Mouse (Mus musculus) heart, embryonic 13.5 days (tissue): ENCODE measurements at regions not wholly inside any gene's neighbourhood (a gene's known extent, or its start where the extent isn't known, plus 50 kb on each side); places are given as distances from the start of the nearest gene placed in this dataset.
A peak's percentile ranks its signal among the peaks of the same experiment; 100 is the strongest.

ENCODE experiments used
- ATAC-seq: fragments of 200-750 bp; cut with Nextera tagmentation; 2 replicates; pipeline ENCODE4 v1.8.0; 2017; ENCODE audit warnings: moderate TSS enrichment; ENCODE audit not compliant: insufficient number of reproducible peaks, low FRiP score, low TSS enrichment; ENCODE audit errors: extremely low read depth
- H3K27ac ChIP-seq: fragments of 300-500 bp; sonication (generic); replicated peaks from 2 replicates; pipeline ENCODE4 v1.5.1; 2015; ENCODE audit warnings: moderate library complexity, mild to moderate bottlenecking, inconsistent platforms
- H3K27me3 ChIP-seq: fragments of 300-500 bp; sonication (generic); replicated peaks from 2 replicates; pipeline ENCODE4 v1.6.1; 2015; ENCODE audit warnings: mild to moderate bottlenecking, inconsistent platforms
- H3K36me3 ChIP-seq: fragments of 300-500 bp; sonication (generic); 2 replicates; pipeline ENCODE4 v1.6.1; 2015; ENCODE audit warnings: mild to moderate bottlenecking, inconsistent platforms
- H3K4me1 ChIP-seq: fragments of 300-500 bp; sonication (generic); 2 replicates; pipeline ENCODE4 v1.6.1; 2015; ENCODE audit warnings: inconsistent platforms
- H3K4me2 ChIP-seq: fragments of 300-500 bp; sonication (generic); 2 replicates; pipeline ENCODE4 v1.6.1; 2015; ENCODE audit warnings: inconsistent platforms, mild to moderate bottlenecking, moderate library complexity
- H3K4me3 ChIP-seq: fragments of 300-500 bp; sonication (generic); 2 replicates; pipeline ENCODE4 v1.5.1; 2015; ENCODE audit warnings: moderate library complexity, mild to moderate bottlenecking, inconsistent platforms
- H3K9ac ChIP-seq: fragments of 300-500 bp; sonication (generic); 2 replicates; pipeline ENCODE4 v1.6.1; 2015; ENCODE audit warnings: inconsistent platforms, mild to moderate bottlenecking, moderate library complexity
- H3K9me3 ChIP-seq: fragments of 300-500 bp; sonication (generic); 2 replicates; pipeline ENCODE4 v1.6.1; 2016; ENCODE audit warnings: inconsistent platforms
- WGBS: fragments of 180-500 bp; shearing (Covaris S2); methylation state at CpG from one replicate; pipeline ENCODE4 v1.1.7; 2015; ENCODE audit warnings: mixed read lengths; 5-methylcytosine and 5-hydroxymethylcytosine counted together

DNA sequence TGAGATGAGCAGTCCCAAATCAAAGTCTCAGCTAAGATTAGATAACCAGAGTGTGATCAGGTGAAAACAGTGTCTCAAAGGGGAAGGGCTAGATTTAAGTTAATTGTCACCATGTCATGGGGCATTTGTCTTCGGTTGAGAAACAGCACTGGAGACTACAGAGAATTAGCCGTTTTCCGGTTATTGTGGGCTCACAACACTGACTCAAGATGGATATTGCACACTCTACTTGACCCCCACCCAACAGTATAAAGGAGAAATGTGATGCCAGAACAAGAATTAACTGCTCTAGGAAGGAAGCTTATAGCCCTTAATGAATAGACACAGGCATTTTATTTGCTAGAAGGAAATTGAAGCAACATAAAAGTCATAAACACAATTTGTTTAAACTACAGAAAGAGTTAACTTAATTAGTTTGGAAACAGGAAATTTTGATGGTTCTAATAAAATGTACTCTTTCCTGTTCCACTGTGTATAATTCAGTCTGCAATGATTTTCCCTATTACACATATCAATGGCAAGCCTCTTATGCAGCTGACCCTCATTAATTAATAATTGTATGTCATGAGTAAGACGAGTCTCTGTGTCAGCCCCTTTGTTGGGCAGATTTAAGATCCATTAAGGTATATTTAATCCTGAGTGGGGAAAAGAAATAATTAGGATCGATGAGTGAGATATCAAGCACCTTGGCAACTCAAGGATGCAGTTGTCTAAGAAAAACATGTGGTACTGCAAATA is 277.4 kb upstream of the Tmeff2 start:
- WGBS = 72% methylated on average over 5 of the region's 5 CpGs
- ATAC-seq = no peak

DNA sequence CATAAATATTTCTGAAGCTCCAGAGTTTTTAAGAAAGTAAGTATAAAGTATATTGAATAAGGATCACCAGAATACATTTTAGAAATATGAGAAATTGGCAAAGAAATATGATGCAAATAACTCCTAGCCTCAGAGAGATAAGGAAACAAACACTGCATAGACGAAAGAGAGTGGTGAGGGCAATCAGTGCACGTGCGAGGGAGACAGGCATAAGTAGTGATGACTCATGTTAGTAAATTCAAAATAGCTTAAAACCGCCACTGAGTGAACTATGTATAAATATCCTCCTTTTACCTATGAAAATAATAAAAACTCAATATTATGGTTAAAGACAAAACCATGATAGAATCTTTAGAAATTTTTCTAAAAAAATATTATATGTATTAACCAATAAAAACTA is 271.4 kb upstream of the Tmeff2 start:
- no peaks in the 10 kb centered on the region for H3K36me3 ChIP-seq
- no peak overlapping the region for H3K4me3 ChIP-seq
- 39% methylated on average over 4 of the region's 4 CpGs for WGBS
- H3K4me1 ChIP-seq = peaks cover 4% of the 10 kb centered on the region; the same call in 1 of the 2 replicates
- ATAC-seq = no peak
- no peak overlapping the region for H3K9ac ChIP-seq
- H3K9me3 ChIP-seq = no peaks in the 10 kb centered on the region
- no peak overlapping the region for H3K4me2 ChIP-seq
- H3K27ac ChIP-seq = no peak overlapping the region
- no peaks in the 10 kb centered on the region for H3K27me3 ChIP-seq

More for the DNA sequence above, 277.4 kb upstream of the Tmeff2 start:
- H3K9me3 ChIP-seq = no peaks in the 10 kb centered on the region
- H3K4me3 ChIP-seq = no peak overlapping the region
- no peaks in the 10 kb centered on the region for H3K27me3 ChIP-seq
- no peaks in the 10 kb centered on the region for H3K36me3 ChIP-seq
- no peak overlapping the region for H3K27ac ChIP-seq
- H3K4me1 ChIP-seq = no peaks in the 10 kb centered on the region
- H3K9ac ChIP-seq = no peak overlapping the region
- no peak overlapping the region for H3K4me2 ChIP-seq

DNA sequence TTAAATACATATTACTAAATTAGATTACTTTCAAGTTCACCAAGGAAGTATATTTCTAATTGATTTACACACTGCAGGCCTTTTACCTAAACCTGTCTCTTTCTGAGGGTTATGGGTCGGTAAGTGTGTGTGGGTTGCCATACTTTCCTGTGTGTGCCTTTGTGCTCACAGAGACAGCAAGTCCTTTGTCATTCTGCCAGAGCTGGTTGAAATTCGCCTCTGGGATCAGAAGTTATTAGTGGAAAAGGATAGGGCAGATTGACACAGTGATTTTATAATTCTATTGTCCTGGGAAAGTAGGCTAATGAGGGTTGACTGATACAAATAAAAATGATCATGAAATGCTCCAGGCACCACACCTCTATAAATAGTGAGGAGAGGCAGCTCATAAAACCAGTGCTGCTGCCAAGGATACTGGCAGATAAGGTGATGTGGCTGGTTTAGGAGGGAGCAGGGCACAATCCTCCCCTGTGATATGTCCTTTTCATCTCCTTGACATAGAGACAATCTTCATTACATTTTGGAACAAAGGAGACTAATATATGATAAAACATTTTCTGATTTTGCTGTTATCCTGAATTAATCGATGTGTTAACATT is 270.9 kb upstream of the Tmeff2 start:
- no peaks in the 10 kb centered on the region for H3K27me3 ChIP-seq
- H3K4me1 ChIP-seq = peaks cover 4% of the 10 kb centered on the region; the same call in 1 of the 2 replicates
- ATAC-seq = no peak
- H3K4me2 ChIP-seq = no peak overlapping the region
- H3K27ac ChIP-seq = peak overlapping the region; percentile 29; the same call in 1 of the 2 replicates
- no peaks in the 10 kb centered on the region for H3K36me3 ChIP-seq
- 61% methylated on average over 3 of the region's 3 CpGs for WGBS
- H3K9me3 ChIP-seq = no peaks in the 10 kb centered on the region
- no peak overlapping the region for H3K9ac ChIP-seq
- H3K4me3 ChIP-seq = no peak overlapping the region

- Histone ChIP-seq H3K4me1 (no peaks in the 10 kb centered on the region), H3K4me2 (no peak overlapping the region), H3K36me3 (no peaks in the 10 kb centered on the region), H3K4me3 (no peak overlapping the region), H3K9me3 (no peaks in the 10 kb centered on the region), H3K9ac (no peak overlapping the region), H3K27ac (no peak overlapping the region), H3K27me3 (no peaks in the 10 kb centered on the region)
- no peak for ATAC-seq
- 71% methylated on average over 1 of the region's 1 CpGs for WGBS
Measured at GRCm38 (mm10) chr1:50637992-50638391, 262.5 kb upstream of the Tmeff2 start.

- H3K27ac ChIP-seq = no peak overlapping the region
- 70% methylated on average over 2 of the region's 2 CpGs for WGBS
- no peak overlapping the region for H3K4me3 ChIP-seq
- no peaks in the 10 kb centered on the region for H3K27me3 ChIP-seq
- no peak for ATAC-seq
- no peaks in the 10 kb centered on the region for H3K4me1 ChIP-seq
- H3K4me2 ChIP-seq = no peak overlapping the region
- no peaks in the 10 kb centered on the region for H3K9me3 ChIP-seq
- H3K36me3 ChIP-seq = no peaks in the 10 kb centered on the region
- H3K9ac ChIP-seq = no peak overlapping the region
Measured at GRCm38 (mm10) chr1:50646931-50647674, 253.3 kb upstream of the Tmeff2 start.

DNA sequence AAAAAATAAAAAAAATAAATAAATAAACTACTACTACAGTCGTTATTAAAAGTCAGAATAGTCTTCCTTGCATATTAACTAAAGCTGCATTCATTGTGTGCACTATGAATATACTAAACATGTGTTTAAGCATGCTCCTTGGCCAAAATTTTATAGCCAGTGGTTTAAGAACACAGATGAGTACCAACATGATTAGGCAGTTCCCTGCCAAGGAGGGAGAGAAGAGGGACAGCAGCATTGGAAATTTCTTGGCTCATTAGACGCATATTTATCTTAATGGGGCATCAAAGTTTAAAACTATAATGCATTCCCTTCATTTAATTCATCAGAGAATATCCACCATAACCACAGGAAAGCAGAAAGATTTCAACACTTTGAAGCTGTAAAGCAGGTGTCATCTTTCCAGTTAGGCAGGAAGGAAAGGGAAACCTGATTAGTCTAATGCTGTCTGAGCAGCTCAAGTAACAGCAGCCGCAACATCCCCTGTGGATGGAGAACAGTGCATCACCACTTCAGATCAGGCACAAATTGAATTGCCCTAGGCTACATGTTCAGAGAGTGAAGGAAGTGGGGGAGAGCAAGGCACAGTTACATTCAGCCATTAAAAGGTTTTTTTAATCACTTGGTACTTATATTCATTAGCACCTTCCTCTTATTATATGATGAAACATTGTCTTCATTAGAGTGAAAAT is 248.3 kb upstream of the Tmeff2 start:
- H3K36me3 ChIP-seq = no peaks in the 10 kb centered on the region
- ATAC-seq = no peak
- H3K9ac ChIP-seq = no peak overlapping the region
- no peak overlapping the region for H3K4me2 ChIP-seq
- H3K4me1 ChIP-seq = no peaks in the 10 kb centered on the region
- H3K9me3 ChIP-seq = no peaks in the 10 kb centered on the region
- 56% methylated on average over 3 of the region's 3 CpGs for WGBS
- H3K27me3 ChIP-seq = no peaks in the 10 kb centered on the region
- no peak overlapping the region for H3K27ac ChIP-seq
- no peak overlapping the region for H3K4me3 ChIP-seq

- ATAC-seq = no peak
- H3K4me1 ChIP-seq = no peaks in the 10 kb centered on the region
- H3K9me3 ChIP-seq = no peaks in the 10 kb centered on the region
- H3K27me3 ChIP-seq = no peaks in the 10 kb centered on the region
- no peak overlapping the region for H3K4me2 ChIP-seq
- no peaks in the 10 kb centered on the region for H3K36me3 ChIP-seq
- H3K9ac ChIP-seq = no peak overlapping the region
- WGBS = 78% methylated on average over 3 of the region's 3 CpGs
- no peak overlapping the region for H3K27ac ChIP-seq
- no peak overlapping the region for H3K4me3 ChIP-seq
Measured at GRCm38 (mm10) chr1:50665139-50665538, 235.3 kb upstream of the Tmeff2 start.

GRCm38 (mm10) chr1:50682971-50683370 is 217.5 kb upstream of the Tmeff2 start:
- no peaks in the 10 kb centered on the region for H3K36me3 ChIP-seq
- no peaks in the 10 kb centered on the region for H3K4me1 ChIP-seq
- WGBS = 53% methylated on average over 3 of the region's 3 CpGs

GRCm38 (mm10) chr1:50685361-50685760 is 215.1 kb upstream of the Tmeff2 start:
- no peak for ATAC-seq
- WGBS = 54% methylated on average over 2 of the region's 2 CpGs
- Histone ChIP-seq H3K4me1 (no peaks in the 10 kb centered on the region), H3K4me3 (no peak overlapping the region), H3K4me2 (no peak overlapping the region), H3K9ac (no peak overlapping the region), H3K36me3 (no peaks in the 10 kb centered on the region), H3K27ac (no peak overlapping the region), H3K27me3 (no peaks in the 10 kb centered on the region), H3K9me3 (no peaks in the 10 kb centered on the region)

More at GRCm38 (mm10) chr1:50682971-50683370, 217.5 kb upstream of the Tmeff2 start:
- ATAC-seq = no peak
- Histone ChIP-seq H3K4me3 (no peak overlapping the region), H3K27me3 (no peaks in the 10 kb centered on the region), H3K9ac (no peak overlapping the region), H3K9me3 (no peaks in the 10 kb centered on the region), H3K4me2 (no peak overlapping the region), H3K27ac (no peak overlapping the region)

GRCm38 (mm10) chr1:50696916-50697315 is 203.5 kb upstream of the Tmeff2 start:
- Histone ChIP-seq H3K4me2 (peak overlapping the region; percentile 22; the same call in 1 of the 2 replicates), H3K27ac (peak overlapping the region; percentile 76), H3K9me3 (no peaks in the 10 kb centered on the region), H3K9ac (no peak overlapping the region), H3K36me3 (no peaks in the 10 kb centered on the region), H3K27me3 (no peaks in the 10 kb centered on the region), H3K4me1 (peaks cover 17% of the 10 kb centered on the region), H3K4me3 (no peak overlapping the region)
- ATAC-seq = peak; percentile 73; the same call in 1 of the 2 replicates
- 27% methylated on average over 1 of the region's 1 CpGs for WGBS
